Mouse (Mus musculus) layer of hippocampus, adult 2 months (tissue): ENCODE measurements around the gene Edc3. TPM values are rescaled to one million over a fixed set of nuclear protein-coding genes. Genes with fewer than 3 reads are reported as not detected.

ENCODE experiments used
- DNase-seq, 2 experiments: peaks; one replicate each; pipeline ENCODE4 v3.0.0; 2022; ENCODE audit warnings: low spot score in 2 of 2
- H3K27ac ChIP-seq: fragments of 200-600 bp; 2 replicates; pipeline ENCODE4 v1.8.1; 2022
- H3K4me3 ChIP-seq: fragments of 200-600 bp; 2 replicates; pipeline ENCODE4 v1.8.1; 2022; ENCODE audit warnings: mild to moderate bottlenecking
- CTCF ChIP-seq: fragments of 200-600 bp; conservative IDR thresholded peaks from 2 replicates; pipeline ENCODE4 v1.8.1; 2022; ENCODE audit warnings: antibody characterized with exemption, mild to moderate bottlenecking, moderate library complexity
- total RNA-seq, 2 experiments: library from RNA; stranded (reverse); gene quantifications; 2 replicates each; pipeline ENCODE4 v1.2.3; 2021

Gene Edc3
- total RNA-seq, 2 experiments from 2014 or later: 13.2 to 14.1 TPM

GRCm38 (mm10) chr9:57718408-57718807 lies 10.1 kb downstream of the Edc3 start:
- no peak for DNase-seq
- TF ChIP-seq CTCF: no peak
- no peak overlapping the region for H3K4me3 ChIP-seq
- H3K27ac ChIP-seq: no peak overlapping the region; the same call in 1 of the 2 replicates

- no peak overlapping the region for H3K4me3 ChIP-seq
- no peak overlapping the region for H3K27ac ChIP-seq
- no peak for TF ChIP-seq CTCF
- no peak for DNase-seq
These were observed 12.4 kb downstream of the Edc3 start for GRCm38 (mm10) chr9:57720736-57721135.

GRCm38 (mm10) chr9:57722371-57722770 lies 14.0 kb downstream of the Edc3 start:
- no peak overlapping the region for H3K4me3 ChIP-seq
- H3K27ac ChIP-seq: peak overlapping the region; percentile 80
- no peak for DNase-seq
- no peak for TF ChIP-seq CTCF

- H3K27ac ChIP-seq: peak overlapping the region; percentile 80
- peak; percentile 41 to 43 for DNase-seq
- H3K4me3 ChIP-seq: no peak overlapping the region
- no peak for TF ChIP-seq CTCF
These were observed 15.0 kb downstream of the Edc3 start for GRCm38 (mm10) chr9:57723315-57723715.

GRCm38 (mm10) chr9:57723796-57724195 lies 15.5 kb downstream of the Edc3 start:
- H3K27ac ChIP-seq: peak overlapping the region; percentile 80
- no peak overlapping the region for H3K4me3 ChIP-seq
- TF ChIP-seq CTCF: no peak
- DNase-seq: no peak

GRCm38 (mm10) chr9:57724701-57725100 lies 16.4 kb downstream of the Edc3 start:
- no peak for DNase-seq
- Histone ChIP-seq H3K4me3 (no peak overlapping the region), H3K27ac (no peak overlapping the region)
- no peak for TF ChIP-seq CTCF

- H3K27ac ChIP-seq: no peak overlapping the region
- DNase-seq: no peak
- TF ChIP-seq CTCF: peak; percentile 64
- H3K4me3 ChIP-seq: no peak overlapping the region
These were observed 20.0 kb downstream of the Edc3 start for GRCm38 (mm10) chr9:57728312-57728711.

GRCm38 (mm10) chr9:57733606-57734005 lies 25.3 kb downstream of the Edc3 start:
- H3K4me3 ChIP-seq: no peak overlapping the region
- TF ChIP-seq CTCF: no peak
- no peak for DNase-seq
- no peak overlapping the region for H3K27ac ChIP-seq

- Histone ChIP-seq H3K4me3 (no peak overlapping the region), H3K27ac (no peak overlapping the region)
- DNase-seq: no peak
- no peak for TF ChIP-seq CTCF
These were observed 31.5 kb downstream of the Edc3 start for GRCm38 (mm10) chr9:57739863-57740262.

GRCm38 (mm10) chr9:57744462-57745091 lies 36.2 kb downstream of the Edc3 start:
- Histone ChIP-seq H3K27ac (no peak overlapping the region), H3K4me3 (no peak overlapping the region)
- TF ChIP-seq CTCF: peak; percentile 89
- peak in 1 of 2 experiments; percentile 59 for DNase-seq

GRCm38 (mm10) chr9:57747067-57747466 lies 38.7 kb downstream of the Edc3 start:
- Histone ChIP-seq H3K4me3 (no peak overlapping the region), H3K27ac (no peak overlapping the region)
- TF ChIP-seq CTCF: no peak
- DNase-seq: no peak

- TF ChIP-seq CTCF: no peak
- peak overlapping the region; percentile 29; the same call in 1 of the 2 replicates for H3K27ac ChIP-seq
- no peak overlapping the region for H3K4me3 ChIP-seq
- DNase-seq: no peak
These were observed 39.8 kb downstream of the Edc3 start for GRCm38 (mm10) chr9:57748137-57748536.

- peak overlapping the region; percentile 29; the same call in 1 of the 2 replicates for H3K27ac ChIP-seq
- no peak overlapping the region for H3K4me3 ChIP-seq
- TF ChIP-seq CTCF: no peak
- no peak for DNase-seq
These were observed 40.5 kb downstream of the Edc3 start for GRCm38 (mm10) chr9:57748831-57749230.

- Histone ChIP-seq H3K27ac (peak overlapping the region; percentile 64), H3K4me3 (no peak overlapping the region)
- TF ChIP-seq CTCF: no peak
- no peak for DNase-seq
These were observed 42.6 kb downstream of the Edc3 start for GRCm38 (mm10) chr9:57750901-57751300.
